Mouse (Mus musculus) limb, embryonic 13.5 days (tissue): ENCODE measurements around the gene Plb1. TPM values are rescaled to one million over a fixed set of nuclear protein-coding genes. Genes with fewer than 3 reads are reported as not detected.

Experiments
- ATAC-seq: fragments of 200-750 bp; cut with Nextera tagmentation; 2 replicates; pipeline ENCODE4 v1.8.0; 2017; ENCODE audit warnings: low read depth, moderate number of reproducible peaks, moderate TSS enrichment; ENCODE audit not compliant: low FRiP score
- H3K27ac ChIP-seq: fragments of 300-500 bp; sonication (generic); 2 replicates; pipeline ENCODE4 v1.5.1; 2015; ENCODE audit warnings: inconsistent platforms, mild to moderate bottlenecking, moderate library complexity
- H3K27me3 ChIP-seq: fragments of 300-500 bp; sonication (generic); 2 replicates; pipeline ENCODE4 v1.6.1; 2015; ENCODE audit warnings: mild to moderate bottlenecking, inconsistent platforms
- H3K36me3 ChIP-seq: fragments of 300-500 bp; sonication (generic); 2 replicates; pipeline ENCODE4 v1.6.1; 2015; ENCODE audit warnings: inconsistent platforms, mild to moderate bottlenecking, moderate library complexity
- H3K4me1 ChIP-seq: fragments of 300-500 bp; sonication (generic); 2 replicates; pipeline ENCODE4 v1.6.1; 2015; ENCODE audit warnings: inconsistent platforms
- H3K4me2 ChIP-seq: fragments of 300-500 bp; sonication (generic); replicated peaks from 2 replicates; pipeline ENCODE4 v1.6.1; 2015; ENCODE audit warnings: inconsistent platforms, mild to moderate bottlenecking, moderate library complexity
- H3K4me3 ChIP-seq: fragments of 300-500 bp; sonication (generic); 2 replicates; pipeline ENCODE4 v1.5.1; 2015; ENCODE audit warnings: moderate library complexity, mild to moderate bottlenecking, inconsistent platforms
- H3K9ac ChIP-seq: fragments of 300-500 bp; sonication (generic); 2 replicates; pipeline ENCODE4 v1.6.1; 2015; ENCODE audit warnings: mild to moderate bottlenecking, inconsistent platforms
- H3K9me3 ChIP-seq: fragments of 300-500 bp; sonication (generic); 2 replicates; pipeline ENCODE4 v1.6.1; 2016; ENCODE audit warnings: inconsistent platforms
- WGBS: fragments of 180-500 bp; shearing (Covaris S2); methylation state at CpG from one replicate; pipeline ENCODE4 v1.1.7; 2015; 5-methylcytosine and 5-hydroxymethylcytosine counted together
- polyA plus RNA-seq: library from polyadenylated mRNA; unstranded; fragments of >200 nt; fragmentation: Nextera tagmentation; extraction: Ambion mirVana; gene quantifications from 2 replicates; pipeline ENCODE4 v1.2.1, GENCODE M21; 2015

Plb1 gene
- polyA plus RNA-seq, 1 experiment from 2014 or later: 1.0 TPM

DNA sequence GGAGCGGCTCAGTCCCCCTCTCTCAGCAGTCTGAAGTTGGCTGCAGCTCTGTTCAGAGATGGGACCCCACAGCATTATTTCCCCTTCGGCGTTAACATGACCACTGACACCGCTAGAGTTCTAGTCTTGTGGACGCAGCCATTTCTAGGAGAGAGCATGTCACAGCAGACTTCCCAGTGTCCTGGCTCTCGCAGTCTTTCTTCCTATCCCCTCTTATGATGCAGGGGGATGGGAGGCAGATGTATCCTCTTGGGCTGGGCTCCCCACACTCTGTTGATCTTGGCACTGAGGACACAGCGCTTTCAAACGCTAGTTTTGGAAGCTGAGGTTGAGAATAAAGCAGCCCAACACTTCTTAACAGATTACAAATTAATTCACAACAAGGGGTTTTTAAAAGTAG is 24.0 kb upstream of the Plb1 start:
- Histone ChIP-seq H3K9ac (no peak overlapping the region), H3K9me3 (no peaks in the 10 kb centered on the region), H3K4me1 (no peaks in the 10 kb centered on the region), H3K27ac (no peak overlapping the region), H3K27me3 (no peaks in the 10 kb centered on the region), H3K4me3 (no peak overlapping the region), H3K4me2 (no peak overlapping the region), H3K36me3 (no peaks in the 10 kb centered on the region)
- ATAC-seq: no peak
- WGBS: 74% methylated on average over 8 of the region's 8 CpGs

GRCm38 (mm10) chr5:32211011-32211410 is 21.5 kb upstream of the Plb1 start:
- Histone ChIP-seq H3K9me3 (no peaks in the 10 kb centered on the region), H3K36me3 (no peaks in the 10 kb centered on the region), H3K9ac (no peak overlapping the region), H3K4me1 (no peaks in the 10 kb centered on the region), H3K4me3 (no peak overlapping the region), H3K27ac (no peak overlapping the region), H3K4me2 (no peak overlapping the region), H3K27me3 (no peaks in the 10 kb centered on the region)
- ATAC-seq: no peak
- 69% methylated on average over 2 of the region's 2 CpGs for WGBS

DNA sequence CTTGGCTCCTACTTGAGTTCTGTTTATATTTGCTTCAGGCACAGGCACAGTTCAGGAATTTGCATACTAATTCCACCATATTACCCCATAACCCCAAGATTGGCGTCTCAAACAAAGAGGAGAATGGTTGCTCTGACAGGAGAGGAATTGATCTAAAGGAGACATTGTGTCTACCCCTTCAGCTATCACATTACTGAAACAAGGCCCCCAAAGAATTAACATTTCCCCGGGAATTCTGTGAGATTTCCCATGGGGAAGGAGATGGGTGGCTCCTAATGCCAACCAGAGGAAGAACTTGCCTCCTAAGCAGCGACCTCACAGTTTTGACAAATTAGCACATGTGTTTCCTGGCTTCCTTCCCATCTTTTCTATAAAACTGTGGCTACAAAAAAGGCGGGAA is 18.8 kb upstream of the Plb1 start:
- no peak overlapping the region for H3K4me3 ChIP-seq
- H3K4me2 ChIP-seq: no peak overlapping the region
- H3K27me3 ChIP-seq: no peaks in the 10 kb centered on the region
- ATAC-seq: no peak
- H3K9ac ChIP-seq: no peak overlapping the region
- 59% methylated on average over 4 of the region's 4 CpGs for WGBS
- no peaks in the 10 kb centered on the region for H3K9me3 ChIP-seq
- no peak overlapping the region for H3K27ac ChIP-seq
- H3K36me3 ChIP-seq: no peaks in the 10 kb centered on the region
- no peaks in the 10 kb centered on the region for H3K4me1 ChIP-seq

DNA sequence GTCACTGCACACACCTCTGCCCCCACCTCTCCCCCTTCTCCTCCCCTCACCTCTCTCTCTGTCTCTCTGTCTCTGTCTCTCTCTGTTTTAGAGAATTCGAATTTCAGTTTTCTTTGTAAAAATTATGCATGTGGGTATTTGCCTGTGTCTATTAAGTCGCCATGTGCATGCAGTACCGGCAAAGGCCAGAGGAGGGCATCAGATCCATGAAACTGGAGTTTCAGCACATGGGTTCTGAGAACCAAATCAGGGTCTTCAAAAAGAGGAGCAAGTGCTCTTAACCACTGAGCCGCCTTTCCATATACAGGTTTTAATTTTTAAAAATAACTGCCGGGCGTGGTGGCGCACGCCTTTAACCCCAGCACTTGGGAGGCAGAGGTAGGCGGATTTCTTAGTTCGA is 17.0 kb upstream of the Plb1 start:
- WGBS: 76% methylated on average over 10 of the region's 10 CpGs

DNA sequence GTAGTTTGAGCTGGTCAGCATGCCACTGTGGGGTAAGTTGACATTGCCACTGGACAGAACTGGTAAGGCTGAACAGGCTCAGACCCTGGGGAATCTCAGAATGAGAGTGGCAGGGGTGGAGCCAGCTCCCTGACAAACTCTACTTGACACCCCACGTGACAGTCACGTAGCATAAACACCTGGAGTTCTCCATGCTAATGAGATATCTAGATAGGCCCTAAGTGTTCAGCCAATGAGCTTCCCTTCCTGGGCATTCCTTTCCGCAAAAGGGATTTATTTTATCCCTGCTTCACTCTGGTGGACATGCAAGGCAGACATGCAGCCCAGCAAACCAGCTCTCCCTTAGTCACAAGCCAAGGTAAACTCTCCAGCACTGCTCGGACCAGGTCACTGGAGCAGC is 16.0 kb upstream of the Plb1 start:
- WGBS: 54% methylated on average over 4 of the region's 4 CpGs
- no peak for ATAC-seq
- no peak overlapping the region for H3K4me3 ChIP-seq
- H3K9ac ChIP-seq: no peak overlapping the region
- H3K9me3 ChIP-seq: no peaks in the 10 kb centered on the region
- no peak overlapping the region for H3K27ac ChIP-seq
- H3K36me3 ChIP-seq: no peaks in the 10 kb centered on the region
- no peaks in the 10 kb centered on the region for H3K27me3 ChIP-seq
- no peak overlapping the region for H3K4me2 ChIP-seq
- no peaks in the 10 kb centered on the region for H3K4me1 ChIP-seq

More for the DNA sequence above, 17.0 kb upstream of the Plb1 start:
- no peaks in the 10 kb centered on the region for H3K4me1 ChIP-seq
- H3K36me3 ChIP-seq: no peaks in the 10 kb centered on the region
- H3K4me3 ChIP-seq: no peak overlapping the region
- H3K9me3 ChIP-seq: no peaks in the 10 kb centered on the region
- no peak for ATAC-seq
- no peak overlapping the region for H3K9ac ChIP-seq
- H3K4me2 ChIP-seq: no peak overlapping the region
- no peak overlapping the region for H3K27ac ChIP-seq
- H3K27me3 ChIP-seq: no peaks in the 10 kb centered on the region

DNA sequence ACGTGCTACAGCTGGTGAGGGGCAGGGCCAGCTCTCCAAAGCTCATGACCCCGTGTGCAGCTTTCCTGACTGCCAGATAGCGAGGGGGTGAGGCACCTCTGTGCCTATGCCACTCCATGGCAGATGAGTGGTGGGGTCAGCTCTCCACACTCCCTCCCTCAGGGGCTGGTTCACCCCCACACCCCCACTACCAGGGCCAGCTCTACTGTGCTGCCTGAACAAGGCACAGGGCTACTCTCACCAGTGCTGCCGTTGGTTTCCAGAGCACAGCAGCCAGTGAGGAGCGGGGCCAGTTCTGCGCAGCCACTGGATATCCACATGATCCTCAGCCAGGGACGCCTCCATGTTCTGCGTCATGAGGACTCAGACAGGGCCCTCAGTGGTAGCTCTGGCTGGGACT is 15.0 kb upstream of the Plb1 start:
- H3K4me2 ChIP-seq: no peak overlapping the region
- ATAC-seq: no peak
- 74% methylated on average over 8 of the region's 8 CpGs for WGBS

GRCm38 (mm10) chr5:32230372-32230771 is 2.1 kb upstream of the Plb1 start:
- no peak overlapping the region for H3K4me2 ChIP-seq
- H3K4me1 ChIP-seq: no peaks in the 10 kb centered on the region
- no peak overlapping the region for H3K27ac ChIP-seq
- ATAC-seq: no peak
- no peaks in the 10 kb centered on the region for H3K36me3 ChIP-seq
- H3K9ac ChIP-seq: no peak overlapping the region
- H3K27me3 ChIP-seq: no peaks in the 10 kb centered on the region
- H3K4me3 ChIP-seq: no peak overlapping the region
- no peaks in the 10 kb centered on the region for H3K9me3 ChIP-seq
- 30% methylated on average over 4 of the region's 4 CpGs for WGBS

More for the DNA sequence above, 15.0 kb upstream of the Plb1 start:
- no peak overlapping the region for H3K9ac ChIP-seq
- H3K9me3 ChIP-seq: no peaks in the 10 kb centered on the region
- H3K4me1 ChIP-seq: no peaks in the 10 kb centered on the region
- no peaks in the 10 kb centered on the region for H3K36me3 ChIP-seq
- no peaks in the 10 kb centered on the region for H3K27me3 ChIP-seq
- H3K4me3 ChIP-seq: no peak overlapping the region
- H3K27ac ChIP-seq: no peak overlapping the region

- WGBS: 75% methylated on average over 2 of the region's 2 CpGs
- Histone ChIP-seq H3K4me3 (no peak overlapping the region), H3K9me3 (no peaks in the 10 kb centered on the region), H3K4me1 (no peaks in the 10 kb centered on the region), H3K27me3 (no peaks in the 10 kb centered on the region), H3K36me3 (no peaks in the 10 kb centered on the region), H3K4me2 (no peak overlapping the region), H3K27ac (no peak overlapping the region), H3K9ac (no peak overlapping the region)
- no peak for ATAC-seq
Measured at GRCm38 (mm10) chr5:32239337-32239736, 6.8 kb downstream of the Plb1 start.

GRCm38 (mm10) chr5:32240741-32241140 is 8.2 kb downstream of the Plb1 start:
- Histone ChIP-seq H3K27ac (no peak overlapping the region), H3K9me3 (no peaks in the 10 kb centered on the region), H3K9ac (no peak overlapping the region), H3K4me2 (no peak overlapping the region), H3K4me1 (no peaks in the 10 kb centered on the region), H3K36me3 (no peaks in the 10 kb centered on the region), H3K4me3 (no peak overlapping the region), H3K27me3 (no peaks in the 10 kb centered on the region)
- WGBS: 27% methylated on average over 2 of the region's 2 CpGs
- no peak for ATAC-seq

DNA sequence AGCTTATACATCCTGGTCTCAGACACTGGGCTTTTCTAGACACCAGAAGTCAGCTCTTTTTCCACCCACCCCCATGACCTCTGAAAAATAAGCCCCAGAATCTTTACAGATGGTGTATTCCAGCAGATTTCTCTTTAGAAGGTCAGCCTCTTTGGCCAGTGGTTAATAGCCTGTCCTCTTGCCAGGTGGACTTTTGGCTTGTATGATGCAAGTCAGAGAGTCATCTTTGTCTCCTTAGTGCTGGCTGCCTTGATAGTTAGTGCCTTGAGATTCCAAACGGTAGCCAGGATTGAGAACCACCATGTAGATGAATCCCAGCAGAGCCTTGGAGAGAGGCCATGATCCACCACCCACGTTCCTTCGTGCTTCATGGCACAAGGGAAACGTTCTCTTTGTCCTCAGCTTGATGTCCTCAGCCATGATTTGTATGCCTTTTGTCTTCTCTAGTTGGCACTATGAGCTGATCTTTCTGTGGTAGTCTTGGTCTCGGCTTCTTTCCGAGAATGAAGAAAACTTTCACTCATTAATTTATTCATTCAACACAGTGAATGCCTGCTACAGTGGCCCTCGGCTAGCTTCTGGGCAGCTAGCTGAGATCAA is 10.9 kb downstream of the Plb1 start:
- Histone ChIP-seq H3K27me3 (no peaks in the 10 kb centered on the region), H3K27ac (no peak overlapping the region), H3K9ac (no peak overlapping the region), H3K4me3 (no peak overlapping the region), H3K9me3 (no peaks in the 10 kb centered on the region), H3K4me1 (no peaks in the 10 kb centered on the region), H3K4me2 (no peak overlapping the region), H3K36me3 (no peaks in the 10 kb centered on the region)
- ATAC-seq: no peak
- 84% methylated on average over 7 of the region's 7 CpGs for WGBS

- no peaks in the 10 kb centered on the region for H3K4me1 ChIP-seq
- no peaks in the 10 kb centered on the region for H3K27me3 ChIP-seq
- no peak overlapping the region for H3K4me2 ChIP-seq
- H3K36me3 ChIP-seq: no peaks in the 10 kb centered on the region
- no peak for ATAC-seq
- H3K9me3 ChIP-seq: no peaks in the 10 kb centered on the region
- 91% methylated on average over 3 of the region's 3 CpGs for WGBS
- no peak overlapping the region for H3K27ac ChIP-seq
- no peak overlapping the region for H3K9ac ChIP-seq
- no peak overlapping the region for H3K4me3 ChIP-seq
Measured at GRCm38 (mm10) chr5:32245385-32245784, 12.9 kb downstream of the Plb1 start.

- WGBS: 67% methylated on average over 5 of the region's 5 CpGs
- H3K27ac ChIP-seq: no peak overlapping the region
- H3K4me2 ChIP-seq: no peak overlapping the region
- no peaks in the 10 kb centered on the region for H3K9me3 ChIP-seq
- H3K36me3 ChIP-seq: no peaks in the 10 kb centered on the region
- no peak overlapping the region for H3K4me3 ChIP-seq
- H3K9ac ChIP-seq: no peak overlapping the region
- ATAC-seq: no peak
- no peaks in the 10 kb centered on the region for H3K27me3 ChIP-seq
- no peaks in the 10 kb centered on the region for H3K4me1 ChIP-seq
Measured at GRCm38 (mm10) chr5:32260751-32261150, 28.2 kb downstream of the Plb1 start.

DNA sequence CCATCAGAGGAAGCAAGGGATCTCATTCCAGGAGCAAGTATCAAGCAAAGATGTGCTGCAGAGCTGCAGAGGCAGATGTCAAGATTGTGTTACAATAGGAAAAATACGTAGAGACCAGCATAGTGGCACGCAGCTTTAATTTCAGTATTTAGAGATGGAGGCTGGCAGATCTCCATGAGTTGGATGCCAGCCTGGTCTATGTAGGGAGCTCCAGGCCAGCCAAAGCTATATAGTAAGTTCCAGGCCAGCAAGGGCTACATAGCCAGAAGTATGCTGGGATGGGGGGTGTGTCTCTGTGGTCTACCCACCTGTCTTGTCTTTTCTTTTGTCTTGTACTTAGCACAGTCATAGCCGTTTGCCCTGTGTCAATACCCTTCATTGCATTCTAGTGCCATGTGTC is 28.7 kb downstream of the Plb1 start:
- WGBS: 91% methylated on average over 3 of the region's 3 CpGs
- Histone ChIP-seq H3K4me1 (no peaks in the 10 kb centered on the region), H3K9ac (no peak overlapping the region), H3K4me2 (no peak overlapping the region), H3K27me3 (no peaks in the 10 kb centered on the region), H3K4me3 (no peak overlapping the region), H3K36me3 (no peaks in the 10 kb centered on the region), H3K9me3 (no peaks in the 10 kb centered on the region), H3K27ac (no peak overlapping the region)
- no peak for ATAC-seq
